Mouse (Mus musculus): ENCODE data around the gene Dnajc9.

GRCm38 (mm10) chr14:20377112-20377521 lies 11.6 kb downstream of the Dnajc9 start:
- TF ChIP-seq POLR2A (IDR thresholded peaks at IDR 0.05; ENCODE audit: control insufficient read depth, extremely low read depth, insufficient read depth, low read length, poor library complexity) (no peak), CTCF (IDR thresholded peaks at IDR 0.05; ENCODE audit: borderline replicate concordance, control insufficient read depth, extremely low read depth, insufficient read depth, low read length, poor library complexity) (no peak)
